Mouse (Mus musculus): ENCODE results near the gene 4930523C07Rik. TPM values are rescaled to one million over a fixed set of nuclear protein-coding genes. Genes with fewer than 3 reads are reported as not detected.

Gene 4930523C07Rik
- polyA plus RNA-seq, 1 experiment from 2014 or later, result 2.7 TPM

DNA sequence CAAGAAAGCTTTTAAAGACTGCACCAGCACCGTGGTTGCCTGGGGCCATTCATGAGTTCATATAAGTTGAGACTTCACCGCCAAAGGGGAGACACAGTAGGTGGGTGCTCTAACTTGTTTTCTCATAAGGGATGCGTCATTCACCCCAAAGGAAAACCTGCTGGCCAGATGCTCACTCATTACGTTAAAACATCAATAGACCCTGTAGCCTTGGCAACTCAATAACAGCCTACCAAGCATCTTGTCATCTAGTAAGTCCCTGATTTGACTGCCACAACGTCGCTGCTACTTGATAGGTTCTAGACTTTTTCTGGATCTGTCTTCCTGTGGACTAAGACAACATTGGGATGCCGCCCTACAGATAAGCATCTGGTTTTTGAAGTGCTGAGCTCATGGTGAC lies 1.8 kb upstream of the 4930523C07Rik start:
- Histone ChIP-seq H3K9me3 (replicated peaks; ENCODE audit: control insufficient read depth, low read length, poor library complexity, severe bottlenecking) (no peaks in the 10 kb centered on the region), H3K4me1 (ENCODE audit: control insufficient read depth, insufficient read depth, low read length) (peaks cover 6% of the 10 kb centered on the region; the same call in 1 of the 2 replicates), H3K4me2 (ENCODE audit: low read length) (no peak overlapping the region), H3K27me3 (ENCODE audit: control insufficient read depth, insufficient read depth, low read depth, low read length) (peaks cover 4% of the 10 kb centered on the region; the same call in 1 of the 2 replicates), H3K9ac (ENCODE audit: low read depth, low read length) (no peak overlapping the region), H3K36me3 (ENCODE audit: control insufficient read depth, insufficient read depth, low read length) (no peaks in the 10 kb centered on the region), H3K4me3 (ENCODE audit: low read depth, low read length) (no peak overlapping the region), H3K27ac (ENCODE audit: low read length) (no peak overlapping the region)
- ATAC-seq, result no peak
- 80% methylated on average over 7 of the region's 7 CpGs for WGBS

- peaks cover 6% of the 10 kb centered on the region; the same call in 1 of the 2 replicates for H3K4me1 ChIP-seq (ENCODE audit: control insufficient read depth, insufficient read depth, low read length)
- ATAC-seq, result no peak
- H3K36me3 ChIP-seq (ENCODE audit: control insufficient read depth, insufficient read depth, low read length), result no peaks in the 10 kb centered on the region
- no peak overlapping the region for H3K27ac ChIP-seq (ENCODE audit: low read length)
- no peak overlapping the region for H3K9ac ChIP-seq (ENCODE audit: low read depth, low read length)
- no peak overlapping the region for H3K4me3 ChIP-seq (ENCODE audit: low read depth, low read length)
- H3K9me3 ChIP-seq (replicated peaks; ENCODE audit: control insufficient read depth, low read length, poor library complexity, severe bottlenecking), result no peaks in the 10 kb centered on the region
- WGBS, result 84% methylated on average over 13 of the region's 13 CpGs
- H3K27me3 ChIP-seq (ENCODE audit: control insufficient read depth, insufficient read depth, low read depth, low read length), result peaks cover 4% of the 10 kb centered on the region; the same call in 1 of the 2 replicates
- no peak overlapping the region for H3K4me2 ChIP-seq (ENCODE audit: low read length)
These were observed 759 bp upstream of the 4930523C07Rik start for GRCm38 (mm10) chr1:160043271-160043975.

DNA sequence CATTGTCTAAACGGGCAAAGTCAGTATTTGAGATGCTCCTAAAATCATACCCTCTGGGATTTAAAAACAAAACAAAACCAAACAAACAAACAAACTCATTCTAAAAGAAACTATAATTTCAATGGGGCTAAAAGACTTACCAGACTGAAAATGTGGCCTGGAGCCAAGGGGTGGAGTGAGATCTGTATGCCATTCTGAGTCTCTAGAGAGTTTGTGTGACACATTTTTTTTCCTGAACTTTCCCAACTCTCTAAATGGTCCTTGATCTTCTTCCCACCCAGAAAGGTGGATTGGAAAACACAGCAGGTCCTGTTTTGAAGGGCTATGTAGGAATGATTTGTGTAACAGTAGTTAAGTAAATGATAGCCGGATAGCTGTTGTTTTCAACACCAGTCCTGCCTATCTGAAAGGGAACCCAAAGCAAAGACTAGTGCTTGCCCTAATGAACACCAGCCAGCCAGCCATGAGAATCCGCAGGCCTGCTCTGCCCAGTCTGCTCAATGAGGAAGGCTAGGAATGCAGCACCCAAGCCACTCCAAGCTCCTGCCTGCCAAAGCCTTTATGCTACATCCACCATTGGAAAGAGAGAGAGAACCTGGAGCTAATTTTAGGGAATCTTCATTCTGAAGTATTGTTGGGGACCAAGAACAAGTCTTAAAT lies 1.0 kb downstream of the 4930523C07Rik start:
- 73% methylated on average over 3 of the region's 3 CpGs for WGBS
- Histone ChIP-seq H3K9me3 (replicated peaks; ENCODE audit: control insufficient read depth, low read length, poor library complexity, severe bottlenecking) (no peaks in the 10 kb centered on the region), H3K4me1 (ENCODE audit: control insufficient read depth, insufficient read depth, low read length) (peaks cover 6% of the 10 kb centered on the region; the same call in 1 of the 2 replicates), H3K27ac (ENCODE audit: low read length) (no peak overlapping the region), H3K9ac (ENCODE audit: low read depth, low read length) (no peak overlapping the region), H3K27me3 (ENCODE audit: control insufficient read depth, insufficient read depth, low read depth, low read length) (peaks cover 4% of the 10 kb centered on the region; the same call in 1 of the 2 replicates), H3K4me2 (ENCODE audit: low read length) (no peak overlapping the region), H3K4me3 (ENCODE audit: low read depth, low read length) (no peak overlapping the region), H3K36me3 (ENCODE audit: control insufficient read depth, insufficient read depth, low read length) (no peaks in the 10 kb centered on the region)
- no peak for ATAC-seq

GRCm38 (mm10) chr1:160045971-160046370 lies 1.8 kb downstream of the 4930523C07Rik start:
- Histone ChIP-seq H3K27me3 (ENCODE audit: control insufficient read depth, insufficient read depth, low read depth, low read length) (peaks cover 4% of the 10 kb centered on the region; the same call in 1 of the 2 replicates), H3K9ac (ENCODE audit: low read depth, low read length) (no peak overlapping the region)
- 85% methylated on average over 5 of the region's 5 CpGs for WGBS

DNA sequence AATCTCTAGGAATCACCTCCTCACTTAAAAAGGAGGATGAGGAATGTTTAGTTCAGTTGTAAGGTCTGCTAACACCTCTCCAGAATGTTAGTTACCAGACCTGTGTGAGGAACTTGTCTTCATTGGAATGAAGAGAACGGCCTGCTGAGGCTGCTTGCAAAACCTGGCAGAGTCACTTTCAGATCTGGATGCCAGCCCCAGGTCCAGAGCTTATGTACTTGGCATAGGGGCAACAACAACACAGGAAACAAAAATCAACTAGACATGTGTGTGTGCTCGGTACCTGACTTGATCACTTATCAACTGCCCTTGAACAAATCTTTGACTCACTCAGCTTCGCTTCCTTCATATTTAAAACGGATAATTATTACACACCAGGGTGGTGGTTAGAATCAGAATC lies 2.6 kb downstream of the 4930523C07Rik start:
- H3K4me3 ChIP-seq (ENCODE audit: low read depth, low read length), result no peak overlapping the region
- H3K36me3 ChIP-seq (ENCODE audit: control insufficient read depth, insufficient read depth, low read length), result no peaks in the 10 kb centered on the region
- H3K27me3 ChIP-seq (ENCODE audit: control insufficient read depth, insufficient read depth, low read depth, low read length), result peaks cover 4% of the 10 kb centered on the region; the same call in 1 of the 2 replicates
- H3K4me2 ChIP-seq (ENCODE audit: low read length), result no peak overlapping the region
- no peaks in the 10 kb centered on the region for H3K9me3 ChIP-seq (replicated peaks; ENCODE audit: control insufficient read depth, low read length, poor library complexity, severe bottlenecking)
- H3K9ac ChIP-seq (ENCODE audit: low read depth, low read length), result no peak overlapping the region
- 87% methylated on average over 4 of the region's 4 CpGs for WGBS
- peaks cover 6% of the 10 kb centered on the region; the same call in 1 of the 2 replicates for H3K4me1 ChIP-seq (ENCODE audit: control insufficient read depth, insufficient read depth, low read length)
- no peak for ATAC-seq
- no peak overlapping the region for H3K27ac ChIP-seq (ENCODE audit: low read length)

More at GRCm38 (mm10) chr1:160045971-160046370, 1.8 kb downstream of the 4930523C07Rik start:
- no peak overlapping the region for H3K27ac ChIP-seq (ENCODE audit: low read length)
- H3K36me3 ChIP-seq (ENCODE audit: control insufficient read depth, insufficient read depth, low read length), result no peaks in the 10 kb centered on the region
- no peaks in the 10 kb centered on the region for H3K9me3 ChIP-seq (replicated peaks; ENCODE audit: control insufficient read depth, low read length, poor library complexity, severe bottlenecking)
- no peak overlapping the region for H3K4me2 ChIP-seq (ENCODE audit: low read length)
- ATAC-seq, result no peak
- peaks cover 6% of the 10 kb centered on the region; the same call in 1 of the 2 replicates for H3K4me1 ChIP-seq (ENCODE audit: control insufficient read depth, insufficient read depth, low read length)
- H3K4me3 ChIP-seq (ENCODE audit: low read depth, low read length), result no peak overlapping the region

DNA sequence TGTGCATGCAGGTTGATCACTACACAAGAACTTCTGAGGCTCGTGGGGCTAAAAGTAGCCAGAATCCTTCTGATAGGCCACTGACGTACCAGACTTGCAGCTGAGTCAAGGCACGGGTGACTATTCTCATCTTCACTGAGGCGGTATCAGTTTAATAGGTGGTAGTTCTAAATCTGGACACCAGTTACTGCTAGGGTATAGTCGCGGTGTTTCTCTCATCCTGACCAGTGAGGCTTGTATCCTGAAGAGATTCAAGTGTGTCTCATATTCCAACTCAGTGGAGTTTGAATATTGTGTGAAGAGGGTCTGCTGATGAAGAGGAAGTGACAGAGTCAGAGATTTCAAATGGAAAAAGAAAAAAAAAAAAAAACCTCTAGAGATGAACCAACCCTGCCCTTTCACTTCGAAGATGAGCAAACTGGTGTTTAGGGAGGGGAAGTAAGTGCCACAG lies 3.3 kb downstream of the 4930523C07Rik start:
- H3K4me2 ChIP-seq (ENCODE audit: low read length), result no peak overlapping the region
- WGBS, result 90% methylated on average over 7 of the region's 7 CpGs
- no peak overlapping the region for H3K9ac ChIP-seq (ENCODE audit: low read depth, low read length)
- H3K9me3 ChIP-seq (replicated peaks; ENCODE audit: control insufficient read depth, low read length, poor library complexity, severe bottlenecking), result no peaks in the 10 kb centered on the region
- H3K36me3 ChIP-seq (ENCODE audit: control insufficient read depth, insufficient read depth, low read length), result no peaks in the 10 kb centered on the region
- no peak overlapping the region for H3K4me3 ChIP-seq (ENCODE audit: low read depth, low read length)
- no peak overlapping the region for H3K27ac ChIP-seq (ENCODE audit: low read length)
- peaks cover 4% of the 10 kb centered on the region; the same call in 1 of the 2 replicates for H3K27me3 ChIP-seq (ENCODE audit: control insufficient read depth, insufficient read depth, low read depth, low read length)
- H3K4me1 ChIP-seq (ENCODE audit: control insufficient read depth, insufficient read depth, low read length), result peaks cover 6% of the 10 kb centered on the region; the same call in 1 of the 2 replicates
- ATAC-seq, result no peak

GRCm38 (mm10) chr1:160049131-160049880 lies 5.1 kb downstream of the 4930523C07Rik start:
- Histone ChIP-seq H3K4me3 (ENCODE audit: low read depth, low read length) (no peak overlapping the region), H3K27ac (ENCODE audit: low read length) (no peak overlapping the region), H3K4me1 (ENCODE audit: control insufficient read depth, insufficient read depth, low read length) (peaks cover 3% of the 10 kb centered on the region; the same call in 1 of the 2 replicates), H3K4me2 (ENCODE audit: low read length) (no peak overlapping the region), H3K9ac (ENCODE audit: low read depth, low read length) (no peak overlapping the region), H3K36me3 (ENCODE audit: control insufficient read depth, insufficient read depth, low read length) (no peaks in the 10 kb centered on the region), H3K9me3 (replicated peaks; ENCODE audit: control insufficient read depth, low read length, poor library complexity, severe bottlenecking) (no peaks in the 10 kb centered on the region), H3K27me3 (ENCODE audit: control insufficient read depth, insufficient read depth, low read depth, low read length) (peaks cover 4% of the 10 kb centered on the region; the same call in 1 of the 2 replicates)
- ATAC-seq, result no peak
- 88% methylated on average over 5 of the region's 5 CpGs for WGBS

GRCm38 (mm10) chr1:160050898-160051297 lies 6.7 kb downstream of the 4930523C07Rik start:
- no peak overlapping the region for H3K27ac ChIP-seq (ENCODE audit: low read length)
- no peak for ATAC-seq
- H3K27me3 ChIP-seq (ENCODE audit: control insufficient read depth, insufficient read depth, low read depth, low read length), result no peaks in the 10 kb centered on the region
- H3K9ac ChIP-seq (ENCODE audit: low read depth, low read length), result no peak overlapping the region
- H3K4me3 ChIP-seq (ENCODE audit: low read depth, low read length), result no peak overlapping the region
- H3K9me3 ChIP-seq (replicated peaks; ENCODE audit: control insufficient read depth, low read length, poor library complexity, severe bottlenecking), result no peaks in the 10 kb centered on the region
- H3K36me3 ChIP-seq (ENCODE audit: control insufficient read depth, insufficient read depth, low read length), result no peaks in the 10 kb centered on the region
- WGBS, result 94% methylated on average over 6 of the region's 6 CpGs
- H3K4me2 ChIP-seq (ENCODE audit: low read length), result no peak overlapping the region
- H3K4me1 ChIP-seq (ENCODE audit: control insufficient read depth, insufficient read depth, low read length), result no peaks in the 10 kb centered on the region
